Mouse (Mus musculus): ENCODE data around the gene Crhr1.

DNA sequence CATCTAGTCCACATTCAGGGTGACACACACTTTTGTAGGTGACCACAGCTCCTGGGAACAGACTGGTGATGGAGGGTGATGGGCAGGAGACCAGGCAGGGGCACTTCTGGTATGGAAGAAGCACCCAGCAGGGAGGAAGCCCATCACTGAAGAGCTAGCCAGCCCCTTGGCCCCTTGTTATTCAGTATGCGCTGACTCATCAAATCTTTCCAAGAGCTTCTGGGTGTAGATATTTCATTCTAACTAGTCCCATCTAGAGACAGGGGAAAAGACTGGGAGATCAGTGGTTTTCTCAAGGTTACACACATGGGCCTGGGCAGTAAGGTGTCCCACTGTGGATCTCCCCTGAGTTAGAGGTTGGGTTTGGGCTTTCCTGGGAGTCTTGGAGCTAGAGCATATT lies 12.3 kb downstream of the Crhr1 start:
- TF ChIP-seq POLR2A (IDR thresholded peaks at IDR 0.05; ENCODE audit: insufficient read depth, low read length) (no peak), EP300 (IDR thresholded peaks at IDR 0.05; ENCODE audit: insufficient read depth, low read depth, low read length) (no peak), CTCF (IDR thresholded peaks at IDR 0.05; ENCODE audit: low read depth, low read length) (no peak)

All from ES-Bruce4 (cell line).